In the genomic region with DNA sequence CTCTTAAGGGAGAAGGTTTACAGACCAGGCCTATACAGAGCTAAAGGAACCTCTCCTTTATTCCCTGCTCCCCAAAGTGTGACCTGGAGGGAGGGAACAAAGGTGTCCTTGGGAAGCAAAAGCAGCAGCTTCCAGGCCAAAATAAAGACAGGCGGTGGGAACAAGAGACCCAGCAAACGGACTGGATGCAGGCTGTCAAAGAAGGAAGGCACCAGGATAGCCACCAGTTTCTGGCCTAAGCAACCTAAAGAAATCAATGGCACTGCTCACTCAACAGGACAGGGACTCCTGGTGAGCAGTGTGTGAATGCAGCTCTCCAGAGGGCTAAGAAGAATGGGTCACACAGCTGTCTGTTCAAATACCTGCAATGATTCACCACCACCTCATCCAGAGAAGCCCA, we compare ENCODE assay signal across 9 mouse cellular contexts. TPM values are rescaled to one million over a fixed set of nuclear protein-coding genes. Genes with fewer than 3 reads are reported as not detected.
DNase-seq lines count a peak whose midpoint lies in the region; ATAC-seq and TF ChIP-seq lines count a peak whose summit lies in the region.
"Had no signal": no experiment of that assay in that cellular context is flagged by ENCODE, and none has a peak within 500 bp of the region (broad histone marks: within the 10 kb centered on the region; RNA-seq: fewer than 3 reads in every experiment).

No protein-coding gene starts in this region.

- H3K4me2 ChIP-seq in limb, embryonic 12.5 days, result peak overlapping the region; percentile 84; the same call in 1 of the 2 replicates
- H3K4me2 ChIP-seq in hindbrain, embryonic 16.5 days (ENCODE audit: low read length), result peak overlapping the region; percentile 89
- peak overlapping the region; percentile 79 for H3K4me2 ChIP-seq in midbrain, postnatal 0 days (ENCODE audit: low read depth, low read length, poor library complexity, severe bottlenecking)

- no peaks in the 10 kb centered on the region for H3K27me3 ChIP-seq in limb, embryonic 12.5 days
- H3K27me3 ChIP-seq in limb, embryonic 10.5 days (ENCODE audit: low read depth, poor library complexity, severe bottlenecking), result no peaks in the 10 kb centered on the region
- H3K27me3 ChIP-seq in hindbrain, embryonic 16.5 days (replicated peaks; ENCODE audit: control insufficient read depth, insufficient read depth, low read length), result no peaks in the 10 kb centered on the region
- H3K27me3 ChIP-seq in midbrain, postnatal 0 days (ENCODE audit: insufficient read depth, low read length), result no peaks in the 10 kb centered on the region

- no peak for DNase-seq in limb, embryonic 10.5 days (ENCODE audit: low spot score)
- DNase-seq in midbrain, postnatal 0 days (ENCODE audit: low spot score), result no peak
- no peak for DNase-seq in spleen, postnatal 14 days (ENCODE audit: low spot score in 2 of 2)
- no peak for DNase-seq in B cell, adult 2 months
- DNase-seq: adrenal gland, postnatal 14 days; cerebellum, postnatal 10 days had no signal

- no peaks in the 10 kb centered on the region for H3K36me3 ChIP-seq in limb, embryonic 12.5 days
- H3K36me3 ChIP-seq in limb, embryonic 10.5 days, result 0 out of 2 replicates have a peak, but pooled peaks cover 3% of the 10 kb centered on the region
- no peaks in the 10 kb centered on the region for H3K36me3 ChIP-seq in hindbrain, embryonic 16.5 days (ENCODE audit: control insufficient read depth, insufficient read depth, low read length)
- H3K36me3 ChIP-seq in midbrain, postnatal 0 days (ENCODE audit: insufficient read depth, low read length), result no peaks in the 10 kb centered on the region

- WGBS in limb, embryonic 12.5 days, result 33% methylated on average over 2 of the region's 2 CpGs
- WGBS in limb, embryonic 10.5 days, result 26% methylated on average over 2 of the region's 2 CpGs
- 54% methylated on average over 2 of the region's 2 CpGs for WGBS in hindbrain, embryonic 16.5 days
- 58% methylated on average over 2 of the region's 2 CpGs for WGBS in midbrain, postnatal 0 days

- no peak for TF ChIP-seq CTCF in embryonic fibroblast, embryonic 13.5 days (IDR thresholded peaks at IDR 0.05; ENCODE audit: borderline replicate concordance, insufficient read depth, low read length)
- no peak for TF ChIP-seq CTCF in midbrain, postnatal 0 days (IDR thresholded peaks at IDR 0.05)

- no peak overlapping the region for H3K9ac ChIP-seq in limb, embryonic 12.5 days (replicated peaks)
- no peak overlapping the region for H3K9ac ChIP-seq in hindbrain, embryonic 16.5 days (ENCODE audit: low read depth, low read length)
- H3K9ac ChIP-seq in midbrain, postnatal 0 days (replicated peaks; ENCODE audit: low read length, poor library complexity, severe bottlenecking), result no peak overlapping the region

- no peaks in the 10 kb centered on the region for H3K9me3 ChIP-seq in limb, embryonic 12.5 days
- no peaks in the 10 kb centered on the region for H3K9me3 ChIP-seq in limb, embryonic 10.5 days (replicated peaks)
- H3K9me3 ChIP-seq in hindbrain, embryonic 16.5 days (ENCODE audit: control insufficient read depth, low read length), result no peaks in the 10 kb centered on the region
- H3K9me3 ChIP-seq in midbrain, postnatal 0 days (ENCODE audit: low read length), result no peaks in the 10 kb centered on the region

- no peak overlapping the region for H3K27ac ChIP-seq in limb, embryonic 12.5 days
- no peak overlapping the region for H3K27ac ChIP-seq in limb, embryonic 10.5 days
- no peak overlapping the region for H3K27ac ChIP-seq in embryonic fibroblast, embryonic 13.5 days (ENCODE audit: insufficient read depth, low read length)
- H3K27ac ChIP-seq in hindbrain, embryonic 16.5 days (ENCODE audit: low read depth, low read length), result no peak overlapping the region
- H3K27ac ChIP-seq in midbrain, postnatal 0 days (ENCODE audit: low read depth, low read length), result no peak overlapping the region

- peaks cover 18% of the 10 kb centered on the region for H3K4me1 ChIP-seq in limb, embryonic 12.5 days (replicated peaks)
- peaks cover 24% of the 10 kb centered on the region for H3K4me1 ChIP-seq in limb, embryonic 10.5 days
- H3K4me1 ChIP-seq in embryonic fibroblast, embryonic 13.5 days (ENCODE audit: control insufficient read depth, insufficient read depth, low read length), result 0 out of 2 replicates have a peak, but pooled peaks cover 2% of the 10 kb centered on the region
- H3K4me1 ChIP-seq in hindbrain, embryonic 16.5 days (ENCODE audit: control insufficient read depth, insufficient read depth, low read depth, low read length), result peaks cover 21% of the 10 kb centered on the region
- peaks cover 9% of the 10 kb centered on the region for H3K4me1 ChIP-seq in midbrain, postnatal 0 days (ENCODE audit: insufficient read depth, low read length)

- ATAC-seq in limb, embryonic 12.5 days (ENCODE audit: insufficient number of reproducible peaks, insufficient read depth, low FRiP score, low TSS enrichment, low read depth), result no peak
- no peak for ATAC-seq in hindbrain, embryonic 16.5 days
- ATAC-seq in midbrain, postnatal 0 days (ENCODE audit: low FRiP score), result no peak

- no peak overlapping the region for H3K4me3 ChIP-seq in limb, embryonic 12.5 days (replicated peaks)
- H3K4me3 ChIP-seq in limb, embryonic 10.5 days, result no peak overlapping the region
- peak overlapping the region; percentile 99 for H3K4me3 ChIP-seq in embryonic fibroblast, embryonic 13.5 days (ENCODE audit: insufficient read depth, low read length)
- H3K4me3 ChIP-seq in hindbrain, embryonic 16.5 days (ENCODE audit: low read length), result no peak overlapping the region
- peak overlapping the region; percentile 93; the same call in 1 of the 2 replicates for H3K4me3 ChIP-seq in midbrain, postnatal 0 days (ENCODE audit: low read depth, low read length)

- no peak for TF ChIP-seq POLR2A in embryonic fibroblast, embryonic 13.5 days (IDR thresholded peaks at IDR 0.05; ENCODE audit: low read depth, low read length)

RNA-seq across cellular contexts. Expression of gene Ice1, which starts 1.8 kb away (rescaled TPM):
- polyA plus RNA-seq in limb, embryonic 12.5 days (2016; fragmentation: Nextera tagmentation; extraction: Ambion mirVana), result 30.9 and 32.7 TPM in 2 replicates
- 21.3 and 23.9 TPM in 2 replicates for polyA plus RNA-seq in limb, embryonic 10.5 days (2016; fragmentation: Nextera tagmentation; extraction: Ambion mirVana)
- polyA plus RNA-seq in embryonic fibroblast, embryonic 13.5 days (2011; ENCODE audit: insufficient read length, low read depth, missing spikeins), result 44.4 and 52.2 TPM in 2 replicates
- 27.2 and 31.5 TPM in 2 replicates for polyA plus RNA-seq in hindbrain, embryonic 16.5 days (2015; fragmentation: Nextera tagmentation; extraction: Ambion mirVana)
- total RNA-seq in midbrain, postnatal 0 days (2014; rRNA removed), result 77.4 and 88.7 TPM in 2 replicates
- 23.5 and 25.4 TPM in 2 replicates for polyA plus RNA-seq in midbrain, postnatal 0 days (2015; fragmentation: Nextera tagmentation; extraction: Ambion mirVana)

Comparison
In these comparisons a context has a peak if more than half of its experiments do, and no peak if none do; other contexts are left out.
1. H3K4me3 ChIP-seq: peak in embryonic fibroblast, embryonic 13.5 days (single experiment) and midbrain, postnatal 0 days (single experiment); none in limb, embryonic 12.5 days (single experiment), limb, embryonic 10.5 days (single experiment) and hindbrain, embryonic 16.5 days (single experiment).
2. Peak in every context shown above with its lines, with median percentiles within 50 percentile points of each other: H3K4me2 ChIP-seq.